Mouse (Mus musculus) MEL (cell line): ENCODE measurements at regions not wholly inside any gene's neighbourhood (a gene's known extent, or its start where the extent isn't known, plus 50 kb on each side); places are given as distances from the start of the nearest gene placed in this dataset.

Source experiments
- DNase-seq: peaks from one replicate; pipeline ENCODE4 v3.0.0; 2011; ENCODE audit warnings: low read depth, low spot score
- H3K27ac ChIP-seq: 2 replicates; pipeline ENCODE4 v1.5.1; 2012; ENCODE audit warnings: low read depth, mild to moderate bottlenecking, control low read depth, low read length, moderate library complexity; ENCODE audit not compliant: control insufficient read depth
- H3K27me3 ChIP-seq, 2 experiments: fragments of 150-350 bp in 1 of 2; sonication (generic) in 1 of 2; 2 replicates each; pipeline ENCODE4 v1.6.1; 2012; ENCODE audit warnings: low read length in 2 of 2, mild to moderate bottlenecking in 2 of 2, improper control_type of control experiment in 1 of 2, moderate library complexity in 1 of 2; ENCODE audit not compliant: insufficient read depth in 2 of 2, control insufficient read depth in 1 of 2
- H3K36me3 ChIP-seq, 2 experiments: 2 replicates each; pipeline ENCODE4 v1.6.1; 2012 to 2014; ENCODE audit warnings: low read length in 2 of 2, improper control_type of control experiment in 1 of 2, inconsistent platforms in 1 of 2, mild to moderate bottlenecking in 1 of 2; ENCODE audit not compliant: insufficient read depth in 2 of 2, control insufficient read depth in 1 of 2
- H3K4me1 ChIP-seq, 2 experiments: fragments of 150-350 bp in 1 of 2; sonication (generic) in 1 of 2; 2 replicates each; pipeline ENCODE4 v1.6.1; 2012; ENCODE audit warnings: low read length in 2 of 2, improper control_type of control experiment in 1 of 2, mild to moderate bottlenecking in 1 of 2; ENCODE audit not compliant: insufficient read depth in 2 of 2, control insufficient read depth in 1 of 2
- H3K4me3 ChIP-seq, 2 experiments: fragments of 150-350 bp in 1 of 2; sonication (generic) in 1 of 2; 2 replicates each; pipeline ENCODE4 v1.5.1; 2012; ENCODE audit warnings: low read depth in 2 of 2, low read length in 2 of 2, mild to moderate bottlenecking in 2 of 2, moderate library complexity in 2 of 2, control low read depth in 1 of 2, improper control_type of control experiment in 1 of 2; ENCODE audit not compliant: control insufficient read depth in 1 of 2, insufficient read depth in 1 of 2
- H3K79me2 ChIP-seq: 2 replicates; pipeline ENCODE4 v1.6.1; 2012; ENCODE audit warnings: mild to moderate bottlenecking, low read length, moderate library complexity; ENCODE audit not compliant: control insufficient read depth, poor library complexity, insufficient read depth
- H3K9ac ChIP-seq: 2 replicates; pipeline ENCODE4 v1.6.1; 2012; ENCODE audit warnings: low read depth, mild to moderate bottlenecking, control low read depth, low read length, moderate library complexity; ENCODE audit not compliant: control insufficient read depth, poor library complexity, severe bottlenecking
- H3K9me3 ChIP-seq: fragments of 150-350 bp; sonication (generic); replicated peaks from 2 replicates; pipeline ENCODE4 v1.6.1; 2012; ENCODE audit warnings: mild to moderate bottlenecking, low read length, improper control_type of control experiment, moderate library complexity; ENCODE audit not compliant: insufficient read depth
- BHLHE40 ChIP-seq: IDR thresholded peaks from 2 replicates; pipeline ENCODE4 v1.6.1; 2012; ENCODE audit warnings: low read depth, mild to moderate bottlenecking, inconsistent platforms, low read length, improper control_type of control experiment, borderline replicate concordance
- CHD1 ChIP-seq: IDR thresholded peaks from 2 replicates; pipeline ENCODE4 v1.6.1; 2012; ENCODE audit warnings: low read depth, mild to moderate bottlenecking, inconsistent platforms, low read length, improper control_type of control experiment
- CHD2 ChIP-seq: IDR thresholded peaks from 2 replicates; pipeline ENCODE4 v1.6.1; 2011; ENCODE audit warnings: low read length, improper control_type of control experiment
- E2F4 ChIP-seq: IDR thresholded peaks from 2 replicates; pipeline ENCODE4 v1.6.1; 2011; ENCODE audit warnings: low read depth, low read length, improper control_type of control experiment, borderline replicate concordance
- EP300 ChIP-seq, 2 experiments: IDR thresholded peaks; 2 replicates each; pipeline ENCODE4 v1.6.1; 2011; ENCODE audit warnings: improper control_type of control experiment in 2 of 2, low read length in 2 of 2, low read depth in 1 of 2, mild to moderate bottlenecking in 1 of 2
- ETS1 ChIP-seq: IDR thresholded peaks from 2 replicates; pipeline ENCODE4 v1.6.1; 2012; ENCODE audit warnings: low read depth, mild to moderate bottlenecking, inconsistent platforms, low read length, improper control_type of control experiment, moderate library complexity
- GABPA ChIP-seq: IDR thresholded peaks from 2 replicates; pipeline ENCODE4 v1.6.1; 2012; ENCODE audit warnings: low read depth, mild to moderate bottlenecking, inconsistent platforms, low read length, improper control_type of control experiment, moderate library complexity
- GATA1 ChIP-seq: IDR thresholded peaks from 2 replicates; pipeline ENCODE4 v1.6.1; 2011; ENCODE audit warnings: low read depth, low read length, improper control_type of control experiment
- JUND ChIP-seq: IDR thresholded peaks from 2 replicates; pipeline ENCODE4 v1.6.1; 2011; ENCODE audit warnings: low read depth, mild to moderate bottlenecking, improper control_type of control experiment, low read length
- KAT2A ChIP-seq: conservative IDR thresholded peaks from 2 replicates; pipeline ENCODE4 v1.6.1; 2012; ENCODE audit warnings: low read depth, low read length, improper control_type of control experiment, inconsistent platforms
- MYB ChIP-seq: IDR thresholded peaks from 2 replicates; pipeline ENCODE4 v1.6.1; 2011; ENCODE audit warnings: mild to moderate bottlenecking, low read depth, low read length, improper control_type of control experiment
- MYC ChIP-seq: IDR thresholded peaks from 2 replicates; pipeline ENCODE4 v1.6.1; 2011; ENCODE audit warnings: low read depth, mild to moderate bottlenecking, low read length, improper control_type of control experiment, moderate library complexity
- POLR2AphosphoS5 ChIP-seq: IDR thresholded peaks from 2 replicates; pipeline ENCODE4 v1.6.1; 2012; ENCODE audit warnings: low read depth, borderline replicate concordance, mild to moderate bottlenecking, inconsistent platforms, low read length, moderate library complexity, mixed read lengths
- SIN3A ChIP-seq: IDR thresholded peaks from 2 replicates; pipeline ENCODE4 v1.6.1; 2012; ENCODE audit warnings: low read length, improper control_type of control experiment, inconsistent platforms
- SMC3 ChIP-seq: IDR thresholded peaks from 2 replicates; pipeline ENCODE4 v1.6.1; 2011; ENCODE audit warnings: low read depth, low read length, improper control_type of control experiment
- TAL1 ChIP-seq: IDR thresholded peaks from 2 replicates; pipeline ENCODE4 v1.6.1; 2012; ENCODE audit warnings: mild to moderate bottlenecking, inconsistent platforms, low read length, moderate library complexity, mixed read lengths
- TBP ChIP-seq: IDR thresholded peaks from 2 replicates; pipeline ENCODE4 v1.8.0; 2011; ENCODE audit warnings: low read depth, low read length, improper control_type of control experiment
- TCF12 ChIP-seq: IDR thresholded peaks from 2 replicates; pipeline ENCODE4 v1.6.1; 2014; ENCODE audit warnings: low read depth, mild to moderate bottlenecking, inconsistent platforms, low read length, improper control_type of control experiment, moderate library complexity
- UBTF ChIP-seq: IDR thresholded peaks from 2 replicates; pipeline ENCODE4 v1.6.1; 2012; ENCODE audit warnings: low read depth, mild to moderate bottlenecking, inconsistent platforms, low read length, improper control_type of control experiment, moderate library complexity, borderline replicate concordance; ENCODE audit not compliant: insufficient read depth
- USF1 ChIP-seq: IDR thresholded peaks from 2 replicates; pipeline ENCODE4 v1.6.1; 2014; ENCODE audit warnings: low read depth, mild to moderate bottlenecking, inconsistent platforms, low read length, improper control_type of control experiment, moderate library complexity
- USF2 ChIP-seq, 2 experiments: IDR thresholded peaks; 2 replicates each; pipeline ENCODE4 v1.6.1; 2011 to 2012; ENCODE audit warnings: improper control_type of control experiment in 2 of 2, low read length in 2 of 2, borderline replicate concordance in 1 of 2, inconsistent platforms in 1 of 2, low read depth in 1 of 2, mild to moderate bottlenecking in 1 of 2; ENCODE audit not compliant: insufficient read depth in 1 of 2
- ZC3H11A ChIP-seq: IDR thresholded peaks from 2 replicates; pipeline ENCODE4 v1.6.1; 2012; ENCODE audit warnings: low read depth, mild to moderate bottlenecking, inconsistent platforms, low read length, improper control_type of control experiment

DNA sequence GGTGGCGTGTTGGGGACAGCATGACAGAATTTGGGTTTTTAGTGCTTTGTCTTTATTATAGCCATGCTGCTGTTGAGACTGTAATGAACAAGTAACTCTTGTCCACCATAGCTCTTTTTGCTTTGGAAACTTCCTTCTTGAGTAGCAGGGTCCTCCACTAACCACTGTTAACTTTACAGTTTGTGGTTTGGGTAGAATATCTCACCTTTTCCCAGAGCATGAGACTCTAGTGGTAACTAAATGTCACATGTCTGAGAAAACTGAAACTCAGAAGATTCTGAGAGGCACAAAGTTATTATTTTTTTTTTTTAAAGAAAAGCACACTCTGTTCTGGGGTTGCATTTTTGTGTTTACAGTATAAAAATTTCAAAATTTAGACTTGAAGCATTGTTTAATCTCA, 897.7 kb downstream of the Car8 start:
- TF ChIP-seq ZC3H11A (no peak), JUND (no peak), SMC3 (no peak), SIN3A (no peak), GATA1 (no peak), E2F4 (no peak)
- no peak overlapping the region for H3K9ac ChIP-seq
- no peaks in the 10 kb centered on the region for H3K79me2 ChIP-seq
- DNase-seq: no peak
- no peaks in the 10 kb centered on the region for H3K9me3 ChIP-seq
- no peaks in the 10 kb centered on the region for H3K27me3 ChIP-seq
- no peak overlapping the region for H3K4me3 ChIP-seq
- no peaks in the 10 kb centered on the region for H3K4me1 ChIP-seq
- H3K36me3 ChIP-seq: no peaks in the 10 kb centered on the region
- H3K27ac ChIP-seq: no peak overlapping the region

- no peaks in the 10 kb centered on the region for H3K9me3 ChIP-seq
- DNase-seq: peak; percentile 61
- H3K4me1 ChIP-seq: peaks cover 0 to 2% of the 10 kb centered on the region in 2 experiments; a peak in 1 of 4 replicates
- peak overlapping the region; percentile 24; the same call in 1 of the 2 replicates for H3K27ac ChIP-seq
- TF ChIP-seq BHLHE40 (no peak), TCF12 (0 out of 2 replicates have a peak, but pooled peaks have one; percentile 6), CHD1 (no peak), TAL1 (no peak), E2F4 (no peak), GATA1 (peak; percentile 73), USF1 (no peak), ETS1 (peak; percentile 70), EP300 (IDR thresholded peaks at IDR 0.05; ENCODE audit: low read depth in 1 of 2, low read length in 2 of 2) (peak; percentile 60 to 66)
- TF ChIP-seq, all 39 proteins: peak for 4
- Histone ChIP-seq H3K4me3 (0 out of 4 replicates have a peak overlapping the region, but pooled peaks of 1 of the 2 experiments have one; percentile 7), H3K9ac (no peak overlapping the region), H3K79me2 (no peaks in the 10 kb centered on the region), H3K27me3 (no peaks in the 10 kb centered on the region), H3K36me3 (peaks cover 0 to 9% of the 10 kb centered on the region in 2 experiments; a peak in 2 of 4 replicates)
Measured at GRCm38 (mm10) chr4:7314261-7314660, 924.6 kb downstream of the Car8 start.

GRCm38 (mm10) chr4:7313219-7313618, 925.6 kb downstream of the Car8 start:
- peaks cover 0 to 2% of the 10 kb centered on the region in 2 experiments; a peak in 1 of 4 replicates for H3K4me1 ChIP-seq
- peak; percentile 40 for DNase-seq
- H3K27ac ChIP-seq: no peak overlapping the region
- no peaks in the 10 kb centered on the region for H3K9me3 ChIP-seq
- H3K9ac ChIP-seq: no peak overlapping the region
- H3K79me2 ChIP-seq: no peaks in the 10 kb centered on the region
- no peaks in the 10 kb centered on the region for H3K27me3 ChIP-seq
- peaks cover 0 to 10% of the 10 kb centered on the region in 2 experiments; a peak in 2 of 4 replicates for H3K36me3 ChIP-seq
- H3K4me3 ChIP-seq: no peak overlapping the region
- no peak for TF ChIP-seq POLR2AphosphoS5
- no peak for TF ChIP-seq TAL1
- TF ChIP-seq CHD2: no peak
- no peak for TF ChIP-seq TBP
- TF ChIP-seq KAT2A: no peak
- no peak for TF ChIP-seq MYC
- TF ChIP-seq USF2 (IDR thresholded peaks at IDR 0.05; ENCODE audit: borderline replicate concordance in 1 of 2, insufficient read depth in 1 of 2, low read depth in 1 of 2, low read length in 2 of 2): no peak
- TF ChIP-seq BHLHE40: no peak
- no peak for TF ChIP-seq MYB
- no peak for TF ChIP-seq JUND
- TF ChIP-seq UBTF: no peak
- TF ChIP-seq GABPA: no peak
- TF ChIP-seq GATA1: no peak
